Mouse (Mus musculus): ENCODE measurements around the gene Naa40.
A peak's percentile ranks its signal among the peaks of the same experiment; 100 is the strongest.

The Naa40 gene

GRCm38 (mm10) chr19:7240782-7241690 is at the start of gene Naa40:
Gene Naa40, minus strand, starts transcription at chr19:7241183.
- peak; percentile 97 for DNase-seq (ENCODE audit: inconsistent ontology term)

DNA sequence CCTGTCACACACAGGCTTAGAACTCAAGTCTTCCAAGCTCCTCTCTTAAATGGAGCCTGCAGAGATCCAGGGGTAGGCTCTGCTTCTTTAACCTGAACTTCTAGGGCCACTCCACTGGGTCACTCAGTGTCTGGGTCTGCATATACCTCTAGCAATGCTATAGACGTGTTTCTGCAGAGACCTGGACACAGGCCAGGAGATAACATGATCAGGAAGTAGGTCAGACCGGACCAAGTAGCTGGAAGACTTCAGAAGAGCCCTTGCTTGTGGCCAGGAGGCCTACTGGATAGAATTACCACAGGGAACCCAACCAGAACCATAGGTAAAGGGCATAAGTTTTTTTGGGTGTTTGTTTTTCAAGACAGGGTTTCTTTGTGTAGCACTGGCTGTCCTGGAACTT is 48.8 kb upstream of the Naa40 start:
- no peak for DNase-seq (ENCODE audit: inconsistent ontology term)

DNA sequence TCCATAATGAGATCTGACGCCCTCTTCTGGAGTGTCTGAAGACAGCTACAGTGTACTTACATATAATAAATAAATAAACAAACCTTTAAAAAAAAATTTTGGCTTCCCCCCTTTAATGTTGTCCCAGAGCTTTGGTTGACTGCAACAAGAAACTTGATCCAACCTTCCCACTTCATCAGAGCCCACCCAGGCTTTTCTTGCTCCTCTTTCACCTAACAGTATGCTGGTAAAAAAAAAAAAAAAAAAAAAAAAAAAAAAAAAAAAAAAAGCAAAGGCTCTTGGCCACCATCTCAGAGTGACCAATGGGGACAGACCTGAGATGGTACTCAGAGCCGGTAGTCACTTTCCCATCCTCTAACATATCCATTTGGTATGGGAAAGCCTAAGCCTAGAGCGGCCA is 47.3 kb upstream of the Naa40 start:
- DNase-seq (ENCODE audit: inconsistent ontology term), result no peak

- no peak for DNase-seq (ENCODE audit: inconsistent ontology term)
Measured at GRCm38 (mm10) chr19:7286563-7287315, 45.8 kb upstream of the Naa40 start.

DNA sequence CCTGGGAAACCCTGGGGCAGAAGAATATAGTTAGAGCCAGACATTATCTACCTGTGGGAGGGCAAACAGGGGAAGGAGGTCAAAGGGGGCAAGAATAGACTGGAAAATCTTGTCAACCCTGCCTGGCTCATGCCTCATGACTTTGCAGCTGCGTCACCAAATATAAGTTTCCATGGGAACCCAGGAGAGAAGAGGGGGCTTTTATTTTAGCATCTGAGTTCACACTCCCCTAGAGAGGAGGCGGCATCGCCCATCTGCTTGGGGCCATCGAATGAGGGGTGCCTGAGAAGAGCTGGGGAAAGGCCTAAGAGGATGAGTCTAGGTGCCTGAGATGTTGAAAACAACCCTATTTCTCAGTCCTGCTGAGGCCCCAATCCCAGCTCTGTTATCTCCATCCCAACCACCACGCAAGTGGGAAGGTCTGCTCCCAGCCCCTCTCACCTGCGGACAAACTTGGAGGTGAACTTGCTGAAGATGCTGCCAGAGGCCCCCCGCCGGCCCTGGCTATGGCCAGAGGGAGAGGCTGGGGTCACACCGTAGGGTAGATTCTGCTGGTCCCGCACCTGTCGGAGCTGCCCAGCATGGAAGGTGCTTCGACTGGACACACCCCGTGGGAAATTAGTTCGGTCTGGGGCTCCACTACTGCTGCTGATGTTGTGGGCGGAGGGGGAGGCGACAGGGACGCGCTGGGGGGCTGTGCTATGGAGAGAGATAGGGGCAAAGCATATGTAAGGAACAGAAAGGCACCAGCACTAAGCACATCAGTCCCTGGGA is 39.8 kb upstream of the Naa40 start:
- no peak for DNase-seq (ENCODE audit: inconsistent ontology term)

DNA sequence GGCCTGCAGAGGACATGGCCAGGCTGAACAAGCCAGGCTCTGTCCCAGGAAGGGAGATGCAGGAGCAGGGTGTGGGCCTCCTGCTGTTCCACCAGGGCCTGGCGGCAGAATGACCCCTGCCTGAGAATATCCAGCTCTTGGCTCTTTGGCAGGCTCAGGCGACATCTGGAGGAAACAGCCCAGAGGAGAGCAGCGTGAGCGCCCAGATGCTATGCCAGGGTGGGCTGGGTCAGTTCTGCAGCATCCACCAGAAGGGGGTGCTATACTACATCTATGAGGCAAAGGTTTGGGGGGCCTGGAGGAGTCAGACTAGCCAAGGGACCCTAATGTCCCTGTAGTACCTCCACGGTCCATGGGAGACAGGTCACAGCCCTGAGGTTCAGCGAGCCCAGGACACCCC is 38.1 kb upstream of the Naa40 start:
- peak; percentile 16 for DNase-seq (ENCODE audit: inconsistent ontology term)

DNA sequence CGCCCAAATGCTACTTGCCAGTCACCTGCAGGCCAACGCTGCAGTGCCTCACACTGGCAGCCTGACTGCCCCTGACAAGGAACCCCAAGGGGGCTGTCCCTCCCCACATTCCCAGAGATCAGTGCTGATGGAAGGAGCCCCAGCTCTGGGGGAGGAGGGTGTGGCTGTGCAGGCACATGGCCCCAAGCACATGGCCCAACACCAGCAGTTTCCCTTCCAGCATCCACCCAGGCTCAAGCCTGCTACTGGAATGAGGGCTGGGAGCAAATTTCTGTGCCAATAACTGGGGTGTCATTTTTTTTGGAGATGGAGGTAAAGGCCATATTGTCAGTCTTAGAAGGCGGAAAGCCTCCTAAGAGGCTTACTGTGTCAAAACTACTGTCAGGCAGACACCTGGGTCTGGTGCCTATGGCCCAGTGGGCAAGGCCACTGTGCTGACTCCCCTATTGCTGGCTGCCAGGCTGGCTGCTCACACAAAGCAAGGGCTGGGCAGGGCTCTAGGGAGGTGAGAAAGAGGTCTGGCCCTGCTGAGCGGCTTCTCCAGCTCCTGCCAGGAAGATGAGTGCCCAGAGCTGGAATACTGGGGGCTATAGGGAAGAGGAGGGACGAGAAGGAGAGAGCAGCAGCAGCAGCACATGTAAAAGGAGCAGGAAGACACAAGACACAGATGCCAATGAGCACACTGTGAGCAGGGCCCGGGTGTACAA is 37.4 kb upstream of the Naa40 start:
- no peak for DNase-seq (ENCODE audit: inconsistent ontology term)

DNA sequence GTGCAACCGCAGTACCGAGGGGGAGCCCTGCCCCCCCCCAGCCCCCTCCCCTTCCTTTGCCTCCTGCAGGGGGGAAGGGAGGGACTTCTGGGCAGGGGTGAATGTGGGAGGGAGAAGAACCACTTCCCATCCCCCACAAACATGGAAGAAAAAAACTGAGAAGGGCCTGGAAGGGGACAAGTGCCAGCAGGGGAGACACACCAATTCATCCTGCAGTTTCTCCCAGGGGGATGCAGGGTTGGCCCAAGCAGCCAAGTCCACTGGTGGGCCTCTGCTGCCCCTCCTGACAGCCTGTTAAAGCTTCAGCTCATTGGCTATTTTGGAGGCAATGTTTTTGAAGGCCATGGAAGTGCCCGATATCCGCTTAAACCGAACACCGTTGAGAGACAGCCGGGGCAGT is 35.8 kb upstream of the Naa40 start:
- no peak for DNase-seq (ENCODE audit: inconsistent ontology term)

DNA sequence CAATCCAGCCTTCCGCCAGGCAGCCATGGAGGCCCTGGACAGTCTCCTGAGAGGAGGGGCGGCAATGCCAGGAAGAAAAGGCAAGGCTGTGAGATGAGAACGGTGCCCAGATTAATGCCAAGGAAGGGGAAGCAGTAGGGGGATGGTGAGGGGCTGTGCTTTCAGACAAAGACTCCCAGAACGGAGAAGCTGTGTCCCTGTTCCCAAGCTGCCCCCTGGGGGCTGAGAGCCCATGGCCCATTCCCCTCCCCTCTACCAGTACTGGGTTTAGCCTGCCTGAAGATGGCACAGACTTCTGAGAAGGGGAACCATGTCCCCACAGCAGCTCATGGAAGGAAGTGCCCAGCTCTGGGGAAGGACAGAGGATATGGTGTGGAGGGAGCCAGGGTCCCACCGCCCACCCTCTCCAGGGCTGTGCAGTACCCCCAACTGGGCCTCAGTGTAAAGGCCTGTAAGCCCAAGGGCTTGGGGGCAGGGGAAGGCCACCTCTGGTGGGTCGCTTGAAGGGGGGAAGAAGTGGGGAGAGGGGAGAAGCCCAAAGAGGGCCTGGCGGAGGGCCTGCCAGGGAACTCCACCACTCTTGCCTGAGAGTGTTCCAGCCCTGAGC is 35.2 kb upstream of the Naa40 start:
- no peak for DNase-seq (ENCODE audit: inconsistent ontology term)

DNA sequence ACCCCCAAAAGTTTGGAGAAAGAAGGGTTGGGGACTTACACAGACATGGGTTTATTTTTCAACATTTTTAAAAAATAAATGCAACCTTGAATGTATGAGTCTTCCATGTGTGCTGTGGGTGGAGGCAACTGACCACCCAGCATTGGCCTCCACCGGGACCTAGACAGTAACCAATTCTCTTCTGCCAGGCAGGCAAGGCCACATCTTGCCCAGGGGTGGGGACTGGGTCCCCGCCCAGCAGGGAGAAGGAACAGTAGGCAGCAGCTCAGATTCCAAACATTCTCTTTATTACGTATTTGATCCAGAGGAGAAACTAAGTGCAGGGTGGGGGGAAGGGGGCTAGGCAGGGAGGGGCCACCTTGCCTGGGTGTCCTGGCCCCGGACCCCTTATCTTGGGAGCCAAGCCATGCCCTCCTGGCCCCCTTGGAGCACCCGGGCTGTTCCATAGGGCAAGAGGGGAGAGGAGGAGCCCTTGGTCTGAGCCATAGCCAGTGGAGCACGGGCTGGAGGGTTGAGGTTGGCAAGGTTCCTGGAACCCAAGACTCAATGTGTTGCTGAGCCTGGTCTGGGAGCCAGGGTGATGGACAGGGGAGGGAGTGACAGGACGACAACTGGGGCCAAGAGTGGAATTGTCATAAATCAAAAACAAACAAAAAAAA is 34.3 kb upstream of the Naa40 start:
- peak; percentile 73 for DNase-seq (ENCODE audit: inconsistent ontology term)

- peak; percentile 51 for DNase-seq (ENCODE audit: inconsistent ontology term)
Measured at GRCm38 (mm10) chr19:7274326-7274990, 33.5 kb upstream of the Naa40 start.

DNA sequence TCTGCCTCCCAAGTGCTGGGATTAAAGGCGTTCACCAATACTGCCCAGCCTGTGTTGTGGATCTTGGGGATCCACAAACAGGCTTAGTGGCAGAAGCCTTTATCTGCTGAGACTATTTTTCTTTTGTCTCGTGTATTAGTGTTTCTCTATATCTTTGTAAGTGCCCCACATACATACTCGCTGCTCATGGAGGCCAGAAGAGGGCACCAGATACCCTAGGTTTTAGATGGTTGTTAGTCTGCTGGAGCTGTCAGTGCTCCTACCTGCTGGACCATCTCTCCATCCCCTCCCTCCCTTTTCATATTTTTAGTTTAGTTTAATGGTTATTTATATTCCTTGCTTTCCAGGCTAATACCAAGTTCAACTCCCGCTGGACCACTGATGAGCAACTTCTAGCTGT is 32.5 kb upstream of the Naa40 start:
- no peak for DNase-seq (ENCODE audit: inconsistent ontology term)

DNA sequence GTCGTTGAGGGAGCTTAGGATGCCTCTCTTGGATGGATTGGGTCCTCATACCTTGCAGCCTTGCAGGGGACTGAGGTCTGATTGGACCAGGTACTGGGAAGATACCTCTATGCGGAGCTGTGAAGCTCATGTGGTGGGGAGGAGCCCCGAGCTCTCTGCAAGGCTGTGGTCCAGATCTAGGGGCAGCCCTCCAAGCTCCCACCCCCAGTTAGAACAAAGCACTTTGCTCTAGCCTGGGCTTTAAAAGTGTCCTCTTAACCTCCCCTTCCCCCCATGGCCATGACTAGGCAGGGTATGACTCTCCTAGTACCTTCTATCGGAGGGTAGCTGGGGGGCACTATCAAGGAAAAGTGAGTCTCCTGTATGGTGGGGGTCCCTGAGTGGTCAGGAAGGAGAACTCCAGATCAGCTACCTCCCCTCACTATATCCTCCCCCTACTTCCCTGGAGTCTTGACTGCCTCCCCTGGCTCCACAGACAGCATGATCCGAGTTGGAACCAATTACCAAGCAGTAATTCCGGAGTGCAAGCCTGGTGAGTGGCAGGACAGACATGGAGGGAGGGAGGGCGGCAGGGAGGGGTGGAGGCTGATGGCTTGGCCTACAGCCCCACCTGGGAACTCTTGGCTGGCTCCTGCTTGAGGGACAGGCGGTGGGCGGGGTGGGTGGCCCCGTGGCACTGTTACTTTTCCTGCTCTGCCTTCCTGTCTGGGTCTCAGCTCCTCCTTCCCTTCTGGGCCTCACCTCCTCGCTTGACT is 28.5 kb upstream of the Naa40 start:
- peak; percentile 17 for DNase-seq (ENCODE audit: inconsistent ontology term)

DNA sequence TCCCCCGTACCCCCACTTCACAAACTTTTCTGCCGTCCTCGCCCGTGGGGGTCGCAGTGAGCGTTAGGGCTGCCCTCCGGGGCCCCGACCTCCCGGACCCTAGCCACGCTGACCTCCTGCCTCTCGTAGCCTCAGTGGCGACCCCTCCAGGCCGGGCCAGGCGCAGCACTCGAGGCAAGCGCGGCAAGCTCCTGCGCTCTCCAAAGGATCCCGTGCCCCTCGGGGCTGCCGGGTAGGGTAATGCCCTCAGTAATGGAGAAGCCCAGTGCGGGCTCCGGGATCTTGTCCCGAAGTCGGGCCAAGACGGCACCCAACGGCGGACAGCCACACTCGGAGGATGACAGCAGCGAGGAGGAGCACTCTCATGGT is 27.7 kb upstream of the Naa40 start:
- peak; percentile 65 for DNase-seq (ENCODE audit: inconsistent ontology term)

GRCm38 (mm10) chr19:7267781-7268721 is 27.1 kb upstream of the Naa40 start:
- DNase-seq (ENCODE audit: inconsistent ontology term), result peak; percentile 67

DNA sequence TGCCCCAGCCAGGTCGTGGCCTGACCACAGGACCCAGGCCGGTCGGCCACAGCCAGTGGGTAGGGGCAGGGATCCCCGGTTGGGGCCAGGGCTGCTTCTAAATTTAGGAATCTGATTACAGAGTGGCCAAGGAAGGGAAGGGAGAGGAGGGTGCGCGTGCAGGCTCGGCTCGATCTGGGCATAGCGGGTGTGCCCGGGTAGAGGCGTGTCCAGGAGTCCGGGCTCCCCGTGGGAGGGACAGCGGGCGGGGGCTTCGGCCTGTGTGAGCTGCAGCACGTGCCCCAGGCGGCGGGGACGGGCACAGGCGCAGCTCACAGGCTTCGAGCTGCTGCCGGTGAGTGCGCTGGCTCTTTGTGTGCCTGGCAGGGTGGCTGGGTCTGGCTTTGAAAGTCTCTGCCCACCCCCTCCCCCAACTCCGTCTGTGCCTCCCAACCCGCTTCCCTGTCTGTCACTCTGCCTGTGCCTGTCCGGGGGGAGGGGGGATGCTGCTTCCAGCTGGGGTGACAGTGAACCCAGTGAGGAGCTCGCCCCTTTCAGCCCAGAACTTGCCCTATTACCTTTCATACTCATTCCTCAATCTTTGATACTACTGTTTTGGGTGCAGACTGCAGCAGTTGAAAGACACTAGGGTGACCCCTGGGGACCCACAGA is 26.2 kb upstream of the Naa40 start, which contains the start of gene Rcor2:
Gene Rcor2, plus strand, starts transcription at position 235 of the 651 bp plus-strand sequence.
- DNase-seq (ENCODE audit: inconsistent ontology term), result peak; percentile 62

DNA sequence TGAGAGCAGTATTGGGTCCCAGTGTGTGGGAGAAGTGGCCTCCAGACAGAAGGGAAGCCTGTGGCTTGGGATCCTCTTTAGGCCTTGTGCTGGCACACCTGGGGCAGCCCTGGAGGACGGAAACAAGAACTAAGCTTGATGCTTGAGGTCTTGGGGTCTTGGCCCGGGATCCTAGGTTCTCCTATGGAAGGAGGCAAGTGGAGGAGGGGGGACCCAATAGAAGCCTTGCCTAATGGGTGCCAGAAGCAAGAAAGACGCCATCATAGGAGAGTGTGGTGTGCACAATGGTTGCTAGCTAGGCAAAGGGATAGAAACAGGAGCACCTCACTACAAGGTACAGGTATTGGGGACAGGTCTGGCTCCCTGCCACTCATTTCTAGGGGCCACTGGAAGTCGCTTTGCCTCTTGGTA is 25.4 kb upstream of the Naa40 start:
- peak; percentile 11 for DNase-seq (ENCODE audit: inconsistent ontology term)

Data from Muller cell, postnatal 12 days (primary cell).